Mouse (Mus musculus) embryonic facial prominence, embryonic 15.5 days (tissue): Measurements from ENCODE around the gene Il21r. TPM values are rescaled to one million over a fixed set of nuclear protein-coding genes. Genes with fewer than 3 reads are reported as not detected.

Experiments
- ATAC-seq: fragments of 200-750 bp; cut with Nextera tagmentation; 2 replicates; pipeline ENCODE4 v1.8.0; 2017; ENCODE audit warnings: low read depth, moderate TSS enrichment; ENCODE audit not compliant: insufficient number of reproducible peaks, low FRiP score, low TSS enrichment
- H3K27ac ChIP-seq: fragments of 300-500 bp; sonication (generic); replicated peaks from 2 replicates; pipeline ENCODE4 v1.5.1; 2015; ENCODE audit warnings: mild to moderate bottlenecking, inconsistent platforms
- H3K27me3 ChIP-seq: fragments of 300-500 bp; sonication (generic); 2 replicates; pipeline ENCODE4 v1.6.1; 2015; ENCODE audit warnings: inconsistent platforms
- H3K36me3 ChIP-seq: fragments of 300-500 bp; sonication (generic); 2 replicates; pipeline ENCODE4 v1.6.1; 2015; ENCODE audit warnings: mild to moderate bottlenecking, inconsistent platforms
- H3K4me1 ChIP-seq: fragments of 300-500 bp; sonication (generic); 2 replicates; pipeline ENCODE4 v1.6.1; 2015; ENCODE audit warnings: inconsistent platforms
- H3K4me2 ChIP-seq: fragments of 300-500 bp; sonication (generic); replicated peaks from 2 replicates; pipeline ENCODE4 v1.6.1; 2015; ENCODE audit warnings: mild to moderate bottlenecking, inconsistent platforms
- H3K4me3 ChIP-seq: fragments of 300-500 bp; sonication (generic); replicated peaks from 2 replicates; pipeline ENCODE4 v1.5.1; 2015; ENCODE audit warnings: mild to moderate bottlenecking, inconsistent platforms
- H3K9ac ChIP-seq: fragments of 300-500 bp; sonication (generic); 2 replicates; pipeline ENCODE4 v1.6.1; 2015; ENCODE audit warnings: inconsistent platforms
- H3K9me3 ChIP-seq: fragments of 300-500 bp; sonication (generic); replicated peaks from 2 replicates; pipeline ENCODE4 v1.6.1; 2016; ENCODE audit warnings: inconsistent platforms
- WGBS: fragments of 180-500 bp; shearing (Covaris S2); methylation state at CpG from one replicate; pipeline ENCODE4 v1.1.7; 2015; 5-methylcytosine and 5-hydroxymethylcytosine counted together
- polyA plus RNA-seq: library from polyadenylated mRNA; unstranded; fragments of >200 nt; fragmentation: Nextera tagmentation; extraction: Ambion mirVana; gene quantifications from 2 replicates; pipeline ENCODE4 v1.2.1, GENCODE M21; 2015

The Il21r gene
- polyA plus RNA-seq, 1 experiment from 2014 or later: 1.5 TPM

- no peak for ATAC-seq
- Histone ChIP-seq H3K4me1 (no peaks in the 10 kb centered on the region), H3K9me3 (no peaks in the 10 kb centered on the region), H3K4me2 (no peak overlapping the region), H3K4me3 (no peak overlapping the region), H3K9ac (no peak overlapping the region), H3K27ac (no peak overlapping the region), H3K27me3 (no peaks in the 10 kb centered on the region), H3K36me3 (peaks cover 99% of the 10 kb centered on the region)
- 94% methylated on average over 6 of the region's 6 CpGs for WGBS
These were observed 54.3 kb downstream of the Il21r start for GRCm38 (mm10) chr7:125657511-125657910.

DNA sequence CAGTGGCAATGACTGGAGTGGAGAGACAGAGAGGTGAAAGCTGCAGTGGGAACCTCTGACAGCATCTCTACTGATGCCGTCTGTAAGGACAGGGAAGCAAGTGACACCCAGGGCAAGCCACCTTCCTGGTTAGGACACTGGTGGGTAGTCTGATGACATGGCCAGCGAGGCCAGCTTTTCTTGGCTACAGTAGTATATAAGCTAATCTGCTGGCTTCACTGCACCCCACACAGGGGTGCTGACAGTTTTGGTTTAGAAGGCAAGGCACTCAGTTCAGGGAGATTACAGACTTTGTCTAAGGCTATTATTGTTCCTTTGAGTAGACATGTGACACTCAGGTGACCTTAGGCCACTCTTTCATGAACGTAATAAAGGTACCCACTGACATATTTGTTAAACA, 60.4 kb downstream of the Il21r start:
- no peaks in the 10 kb centered on the region for H3K27me3 ChIP-seq
- no peak overlapping the region for H3K9ac ChIP-seq
- no peaks in the 10 kb centered on the region for H3K9me3 ChIP-seq
- no peak overlapping the region for H3K4me3 ChIP-seq
- H3K36me3 ChIP-seq: peaks cover 89% of the 10 kb centered on the region
- no peak overlapping the region for H3K27ac ChIP-seq
- ATAC-seq: no peak
- no peak overlapping the region for H3K4me2 ChIP-seq
- H3K4me1 ChIP-seq: no peaks in the 10 kb centered on the region
- whole genome bisulfite sequencing: 81% methylated on average over 3 of the region's 3 CpGs

DNA sequence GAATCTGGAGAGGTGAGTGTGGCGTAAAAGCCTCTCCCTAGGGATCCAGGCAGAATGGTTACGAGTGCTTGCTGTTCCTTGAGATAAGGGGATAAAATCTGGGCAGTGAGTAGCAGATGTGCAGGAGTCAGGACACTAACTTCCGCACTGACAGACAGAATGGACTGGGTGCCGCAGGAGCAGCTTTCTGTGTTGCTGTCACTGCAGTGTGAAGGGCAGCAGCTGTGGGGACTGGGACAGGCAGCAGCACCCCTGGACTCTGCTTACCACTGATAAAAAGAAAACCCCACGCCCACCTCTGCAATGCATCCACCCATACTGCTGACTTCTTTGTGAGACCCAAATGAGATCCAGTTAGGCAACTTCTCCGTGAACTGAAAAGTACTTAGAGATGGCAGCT, 67.6 kb downstream of the Il21r start:
- peaks cover 98% of the 10 kb centered on the region for H3K36me3 ChIP-seq
- ATAC-seq: no peak

DNA sequence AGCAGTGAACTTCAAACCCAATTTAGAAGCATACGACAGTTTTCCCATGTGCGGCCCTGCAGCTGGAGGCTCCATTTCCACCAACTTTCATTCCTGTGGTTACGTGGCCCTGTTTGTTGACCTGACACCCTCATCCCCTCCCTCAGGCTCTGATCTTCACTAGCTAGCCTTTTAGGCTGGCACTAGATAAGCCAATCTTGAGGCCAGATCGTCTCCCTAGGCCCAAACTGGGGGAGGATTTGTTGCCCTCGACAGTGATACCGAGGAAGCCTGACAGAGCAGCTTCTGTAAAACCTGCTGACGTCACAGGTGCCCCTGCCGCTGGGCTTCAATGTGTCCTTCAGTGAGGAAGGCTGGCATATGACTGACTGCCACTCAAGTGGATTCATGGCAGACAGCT, 68.2 kb downstream of the Il21r start:
- Histone ChIP-seq H3K36me3 (peaks cover 98% of the 10 kb centered on the region), H3K9me3 (no peaks in the 10 kb centered on the region), H3K4me3 (no peak overlapping the region), H3K27ac (no peak overlapping the region), H3K9ac (no peak overlapping the region), H3K27me3 (no peaks in the 10 kb centered on the region), H3K4me1 (no peaks in the 10 kb centered on the region), H3K4me2 (no peak overlapping the region)
- ATAC-seq: no peak
- 86% methylated on average over 8 of the region's 8 CpGs for WGBS

More for the DNA sequence above, 67.6 kb downstream of the Il21r start:
- 88% methylated on average over 6 of the region's 6 CpGs for WGBS
- H3K4me3 ChIP-seq: no peak overlapping the region
- no peak overlapping the region for H3K27ac ChIP-seq
- no peaks in the 10 kb centered on the region for H3K27me3 ChIP-seq
- H3K9me3 ChIP-seq: no peaks in the 10 kb centered on the region
- H3K9ac ChIP-seq: no peak overlapping the region
- H3K4me1 ChIP-seq: no peaks in the 10 kb centered on the region
- H3K4me2 ChIP-seq: no peak overlapping the region

DNA sequence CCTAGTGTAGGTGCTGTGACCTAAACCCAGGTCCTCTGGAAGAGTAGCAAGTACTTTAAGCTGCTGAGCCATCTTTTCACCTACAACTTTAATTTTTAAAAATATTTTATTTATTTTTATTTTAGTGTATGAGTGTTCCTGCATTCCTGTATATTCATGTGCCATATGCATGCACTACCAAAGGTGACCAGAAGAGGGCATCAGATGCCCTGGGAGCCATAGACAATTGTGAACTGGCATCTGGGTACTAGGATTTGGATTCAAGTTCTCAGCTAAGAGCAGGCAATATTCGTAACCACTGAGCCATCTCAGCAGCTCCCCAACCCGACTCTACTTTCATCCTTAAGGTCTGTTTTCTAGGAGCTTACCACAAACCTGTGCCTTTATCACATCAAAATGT, 71.7 kb downstream of the Il21r start:
- no peak for ATAC-seq
- Histone ChIP-seq H3K4me1 (no peaks in the 10 kb centered on the region), H3K4me3 (no peak overlapping the region), H3K9ac (no peak overlapping the region), H3K27me3 (no peaks in the 10 kb centered on the region), H3K4me2 (no peak overlapping the region), H3K9me3 (no peaks in the 10 kb centered on the region), H3K36me3 (peaks cover 99% of the 10 kb centered on the region), H3K27ac (no peak overlapping the region)
- 87% methylated on average over 2 of the region's 2 CpGs for WGBS

DNA sequence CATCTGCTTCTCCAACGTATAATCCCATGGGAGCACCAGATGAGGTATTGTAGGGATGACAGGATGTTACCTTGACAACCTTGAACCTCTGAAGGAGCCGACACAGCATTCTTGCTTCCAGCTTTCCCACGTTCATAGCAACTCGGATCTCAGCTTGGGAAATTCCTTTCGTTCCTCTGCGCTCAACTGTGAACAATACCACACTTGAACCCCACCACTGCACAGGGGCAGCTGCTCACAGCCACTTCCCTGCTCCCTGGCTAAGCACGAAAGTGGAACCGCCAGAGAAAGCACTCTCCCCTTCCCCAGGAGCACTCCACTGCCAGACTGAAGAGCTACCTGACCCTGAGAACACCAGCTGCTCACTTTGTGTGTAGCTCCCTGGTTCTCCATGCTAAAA, 75.5 kb downstream of the Il21r start:
- peaks cover 90% of the 10 kb centered on the region for H3K36me3 ChIP-seq
- 86% methylated on average over 8 of the region's 8 CpGs for WGBS
- H3K9ac ChIP-seq: no peak overlapping the region
- H3K27me3 ChIP-seq: no peaks in the 10 kb centered on the region
- no peak overlapping the region for H3K4me3 ChIP-seq
- no peaks in the 10 kb centered on the region for H3K9me3 ChIP-seq
- H3K4me2 ChIP-seq: no peak overlapping the region
- H3K27ac ChIP-seq: no peak overlapping the region
- no peaks in the 10 kb centered on the region for H3K4me1 ChIP-seq
- no peak for ATAC-seq

DNA sequence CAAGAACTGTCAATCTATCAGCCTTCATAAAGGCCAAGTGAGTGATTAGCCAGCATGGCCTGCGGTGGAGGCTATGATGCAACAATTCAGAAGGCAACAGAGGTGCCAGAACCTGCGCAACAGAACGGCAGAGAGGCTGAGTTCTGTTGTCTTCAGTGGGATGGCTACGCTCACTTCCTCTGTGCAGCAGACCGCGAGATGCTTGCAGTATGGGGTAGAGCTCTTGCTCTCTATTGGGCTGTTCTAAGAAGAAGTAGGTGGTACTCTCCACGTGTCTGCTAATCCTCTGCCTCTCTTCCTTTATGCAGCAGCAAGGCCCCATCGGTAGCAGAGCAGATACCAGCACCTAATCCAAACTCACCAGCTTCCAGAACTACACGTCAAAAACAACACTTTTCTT, 76.7 kb downstream of the Il21r start:
- no peak overlapping the region for H3K27ac ChIP-seq
- WGBS: 87% methylated on average over 9 of the region's 9 CpGs
- H3K4me3 ChIP-seq: no peak overlapping the region
- no peak overlapping the region for H3K9ac ChIP-seq
- H3K36me3 ChIP-seq: peaks cover 81% of the 10 kb centered on the region
- no peak for ATAC-seq
- no peaks in the 10 kb centered on the region for H3K27me3 ChIP-seq
- H3K4me2 ChIP-seq: no peak overlapping the region
- H3K9me3 ChIP-seq: no peaks in the 10 kb centered on the region
- no peaks in the 10 kb centered on the region for H3K4me1 ChIP-seq

Other genes with a start within 250 kb of the Il21r start
- 8.0 and 8.3 TPM in 2 replicates for gene Kdm8, start 158.8 kb upstream of the Il21r start, polyA plus RNA-seq
- gene Nsmce1, start 111.8 kb upstream of the Il21r start, polyA plus RNA-seq: 105 and 110 TPM in 2 replicates
- 13.0 and 13.2 TPM in 2 replicates for gene Il4ra, start 51.3 kb upstream of the Il21r start, polyA plus RNA-seq
- gene Gtf3c1, start 104.4 kb downstream of the Il21r start, polyA plus RNA-seq: 26.0 and 26.5 TPM in 2 replicates
- gene D430042O09Rik, start 104.5 kb downstream of the Il21r start, polyA plus RNA-seq: 10.9 and 11.7 TPM in 2 replicates